9 mouse cellular contexts compared by ENCODE assay signal in the genomic region with DNA sequence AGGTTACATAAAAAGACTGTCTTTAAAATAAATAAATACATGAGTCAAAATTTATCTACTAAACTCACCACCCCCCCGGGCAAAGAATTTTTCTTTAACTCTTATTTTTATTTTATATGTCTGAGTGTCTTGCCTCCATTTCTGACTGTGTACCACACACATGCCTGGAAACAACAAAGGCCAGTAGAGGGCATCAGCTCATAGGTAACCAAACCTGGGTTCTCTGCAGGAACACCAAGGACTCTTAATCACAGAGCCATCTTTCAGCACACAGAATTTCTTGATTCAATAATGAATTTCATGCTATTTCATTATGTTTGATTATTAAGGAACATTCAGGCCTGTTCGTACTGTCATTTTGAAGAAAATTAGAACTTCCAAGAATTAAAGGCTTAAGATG.
DNase-seq lines count a peak whose midpoint lies in the region; ATAC-seq and TF ChIP-seq lines count a peak whose summit lies in the region.
"Had no signal": no experiment of that assay in that cellular context is flagged by ENCODE, and none has a peak within 500 bp of the region (broad histone marks: within the 10 kb centered on the region; RNA-seq: fewer than 3 reads in every experiment).

No protein-coding gene starts in this region.

- no peaks in the 10 kb centered on the region for H3K4me1 ChIP-seq in kidney, embryonic 15.5 days
- H3K4me1 ChIP-seq in E14TG2a.4 (replicated peaks; ENCODE audit: low read depth, low read length), result peaks cover 22% of the 10 kb centered on the region
- no peaks in the 10 kb centered on the region for H3K4me1 ChIP-seq in midbrain, embryonic 10.5 days
- H3K4me1 ChIP-seq: lung, embryonic 15.5 days had no signal

- no peak overlapping the region for H3K9ac ChIP-seq in kidney, embryonic 15.5 days
- H3K9ac ChIP-seq: lung, embryonic 15.5 days had no signal

- H3K36me3 ChIP-seq in kidney, embryonic 15.5 days, result peaks cover 77% of the 10 kb centered on the region
- peaks cover 94% of the 10 kb centered on the region for H3K36me3 ChIP-seq in E14TG2a.4 (ENCODE audit: insufficient read depth, low read length)
- H3K36me3 ChIP-seq in midbrain, embryonic 10.5 days, result peaks cover 91% of the 10 kb centered on the region

- H3K4me2 ChIP-seq in kidney, embryonic 15.5 days, result no peak overlapping the region
- H3K4me2 ChIP-seq: lung, embryonic 15.5 days had no signal

- no peaks in the 10 kb centered on the region for H3K9me3 ChIP-seq in kidney, embryonic 15.5 days (replicated peaks)
- H3K9me3 ChIP-seq in E14TG2a.4 (ENCODE audit: low read length), result no peaks in the 10 kb centered on the region
- H3K9me3 ChIP-seq in midbrain, embryonic 10.5 days (replicated peaks), result no peaks in the 10 kb centered on the region
- H3K9me3 ChIP-seq: lung, embryonic 15.5 days had no signal

- no peaks in the 10 kb centered on the region for H3K27me3 ChIP-seq in kidney, embryonic 15.5 days
- H3K27me3 ChIP-seq in E14TG2a.4 (ENCODE audit: insufficient read depth, low read length), result no peaks in the 10 kb centered on the region
- H3K27me3 ChIP-seq in midbrain, embryonic 10.5 days (ENCODE audit: low read depth, poor library complexity, severe bottlenecking), result no peaks in the 10 kb centered on the region
- H3K27me3 ChIP-seq: lung, embryonic 15.5 days had no signal

- WGBS in kidney, embryonic 15.5 days, result 82% methylated on average over 2 of the region's 2 CpGs
- 92% methylated on average over 2 of the region's 2 CpGs for WGBS in midbrain, embryonic 10.5 days

- H3K4me3 ChIP-seq in kidney, embryonic 15.5 days (replicated peaks), result no peak overlapping the region
- H3K4me3 ChIP-seq in E14TG2a.4 (replicated peaks; ENCODE audit: low read length), result no peak overlapping the region
- H3K4me3 ChIP-seq in midbrain, embryonic 10.5 days, result no peak overlapping the region
- H3K4me3 ChIP-seq: lung, embryonic 15.5 days had no signal

- no peak for ATAC-seq in kidney, embryonic 15.5 days (replicated peaks; ENCODE audit: low FRiP score)
- ATAC-seq in erythroblast, adult 5-6 weeks (replicated peaks; ENCODE audit: low FRiP score, poor library complexity, severe bottlenecking), result 0 out of 2 replicates have a peak, but pooled peaks have one; percentile 52
- ATAC-seq in megakaryocyte progenitor cell, adult 5-6 weeks (replicated peaks; ENCODE audit: poor library complexity), result peak; percentile 48; the same call in 1 of the 2 replicates

- H3K27ac ChIP-seq in kidney, embryonic 15.5 days, result no peak overlapping the region
- no peak overlapping the region for H3K27ac ChIP-seq in midbrain, embryonic 10.5 days (replicated peaks)
- H3K27ac ChIP-seq: lung, embryonic 15.5 days had no signal

- TF ChIP-seq CTCF in E14TG2a.4 (conservative IDR thresholded peaks at IDR 0.05; ENCODE audit: low read length), result peak; percentile 40

- DNase-seq in kidney, adult 11 months, result peak; percentile 30
- peak; percentile 20 to 52 for DNase-seq in adrenal gland, postnatal 36 days
- DNase-seq in midbrain, embryonic 10.5 days (ENCODE audit: low spot score), result no peak
- no peak for DNase-seq in ovary, postnatal 36 days (ENCODE audit: low spot score)

Comparison
In these comparisons a context has a peak if more than half of its experiments do, and no peak if none do; other contexts are left out.
1. DNase-seq: peak in kidney, adult 11 months (single experiment) and adrenal gland, postnatal 36 days (2 of 2); none in midbrain, embryonic 10.5 days (single experiment) and ovary, postnatal 36 days (single experiment).